Mouse (Mus musculus): ENCODE data around the gene Rexo2.

DNA sequence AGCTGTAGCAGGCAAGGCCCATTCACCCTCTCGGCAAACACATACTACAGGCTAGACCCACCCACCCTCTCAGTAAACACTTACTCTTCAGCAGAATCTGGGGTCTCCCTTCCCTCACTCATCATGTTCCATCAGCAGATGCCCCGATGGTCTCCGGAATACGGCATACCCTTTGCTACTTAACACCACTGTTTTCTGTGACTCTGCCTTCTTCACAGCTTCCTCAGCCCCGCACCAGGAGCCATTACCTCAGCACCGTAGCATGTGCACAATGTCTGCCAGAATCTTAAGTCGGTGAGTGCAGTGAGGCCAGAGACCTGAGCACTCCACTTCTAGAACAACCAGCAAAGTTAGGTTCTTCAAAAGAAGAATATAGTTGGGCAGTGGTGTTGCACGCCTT lies 19.7 kb downstream of the Rexo2 start:
- TF ChIP-seq CTCF (IDR thresholded peaks at IDR 0.05; ENCODE audit: low read depth, low read length): no peak
- no peak for TF ChIP-seq GATA1 (IDR thresholded peaks at IDR 0.05; ENCODE audit: borderline replicate concordance, low read length)
